In genomic region chr8:91565869-91566502, GRCm38 (mm10) we compare ENCODE assay signal across 9 mouse cellular contexts.
DNase-seq lines count a peak whose midpoint lies in the region; ATAC-seq lines count a peak whose summit lies in the region.
"Had no signal": no experiment of that assay in that cellular context is flagged by ENCODE, and none has a peak within 500 bp of the region (broad histone marks: within the 10 kb centered on the region; RNA-seq: fewer than 3 reads in every experiment).

No protein-coding gene starts in this region.

- no peaks in the 10 kb centered on the region for H3K9me3 ChIP-seq in hindbrain, embryonic 16.5 days (ENCODE audit: control insufficient read depth, low read length)

- H3K36me3 ChIP-seq in hindbrain, embryonic 16.5 days (ENCODE audit: control insufficient read depth, insufficient read depth, low read length), result no peaks in the 10 kb centered on the region

- peak overlapping the region; percentile 57 for H3K27ac ChIP-seq in hindbrain, embryonic 16.5 days (ENCODE audit: low read depth, low read length)
- H3K27ac ChIP-seq: macrophage had no signal

- peak; percentile 30 for DNase-seq in layer of hippocampus, adult 11-12 months (ENCODE audit: low spot score)
- no peak for DNase-seq in layer of hippocampus, postnatal 14 days (ENCODE audit: low spot score in 2 of 2)
- peak; percentile 20 for DNase-seq in CD4-positive helper T cell, adult 2 months (ENCODE audit: low read depth, low spot score)
- DNase-seq in testis, postnatal 10 days (ENCODE audit: low spot score), result no peak
- DNase-seq: gastrocnemius, adult 2 months had no signal

- WGBS in hindbrain, embryonic 16.5 days, result 36% methylated on average over 12 of the region's 12 CpGs

- H3K9ac ChIP-seq in hindbrain, embryonic 16.5 days (ENCODE audit: low read depth, low read length), result no peak overlapping the region

- H3K4me2 ChIP-seq in hindbrain, embryonic 16.5 days (ENCODE audit: low read length), result no peak overlapping the region

- ATAC-seq in common myeloid progenitor, adult 5-6 weeks (replicated peaks; ENCODE audit: low read depth, poor library complexity, severe bottlenecking), result peak; percentile 54
- ATAC-seq in hindbrain, embryonic 16.5 days, result peak; percentile 63
- no peak for ATAC-seq in cerebellum, adult (ENCODE audit: insufficient number of reproducible peaks, low FRiP score, low TSS enrichment)

- H3K4me3 ChIP-seq in hindbrain, embryonic 16.5 days (ENCODE audit: low read length), result no peak overlapping the region
- H3K4me3 ChIP-seq: gastrocnemius, adult 2 months had no signal

- peaks cover 2% of the 10 kb centered on the region; the same call in 1 of the 2 replicates for H3K27me3 ChIP-seq in hindbrain, embryonic 16.5 days (replicated peaks; ENCODE audit: control insufficient read depth, insufficient read depth, low read length)

- H3K4me1 ChIP-seq in hindbrain, embryonic 16.5 days (ENCODE audit: control insufficient read depth, insufficient read depth, low read depth, low read length), result peaks cover 12% of the 10 kb centered on the region

Comparison
In these comparisons a context has a peak if more than half of its experiments do, and no peak if none do; other contexts are left out.
1. DNase-seq: peak in layer of hippocampus, adult 11-12 months (single experiment) and CD4-positive helper T cell, adult 2 months (single experiment); none in layer of hippocampus, postnatal 14 days (0 of 2) and testis, postnatal 10 days (single experiment).